Mouse (Mus musculus): ENCODE measurements at regions not wholly inside any gene's neighbourhood (a gene's known extent, or its start where the extent isn't known, plus 50 kb on each side); places are given as distances from the start of the nearest gene placed in this dataset.

- Histone ChIP-seq H3K4me3 (no peak overlapping the region), H3K27me3 (replicated peaks) (no peaks in the 10 kb centered on the region), H3K27ac (no peak overlapping the region), H3K9me3 (no peaks in the 10 kb centered on the region), H3K36me3 (no peaks in the 10 kb centered on the region), H3K4me2 (replicated peaks) (no peak overlapping the region), H3K4me1 (no peaks in the 10 kb centered on the region), H3K9ac (no peak overlapping the region)
- 86% methylated on average over 3 of the region's 3 CpGs for WGBS
- ATAC-seq (ENCODE audit: low FRiP score, low read depth), result no peak
Measured at GRCm38 (mm10) chr10:9087171-9087570, 201.3 kb upstream of the Sash1 start.

- Histone ChIP-seq H3K9ac (no peak overlapping the region), H3K9me3 (no peaks in the 10 kb centered on the region), H3K4me3 (no peak overlapping the region), H3K27me3 (replicated peaks) (no peaks in the 10 kb centered on the region), H3K4me2 (replicated peaks) (no peak overlapping the region), H3K27ac (no peak overlapping the region), H3K36me3 (no peaks in the 10 kb centered on the region), H3K4me1 (no peaks in the 10 kb centered on the region)
- no peak for ATAC-seq (ENCODE audit: low FRiP score, low read depth)
- WGBS, result 83% methylated on average over 2 of the region's 2 CpGs
Measured at GRCm38 (mm10) chr10:9086666-9087065, 200.8 kb upstream of the Sash1 start.

- Histone ChIP-seq H3K4me1 (no peaks in the 10 kb centered on the region), H3K27me3 (replicated peaks) (no peaks in the 10 kb centered on the region), H3K36me3 (no peaks in the 10 kb centered on the region), H3K4me3 (no peak overlapping the region), H3K4me2 (replicated peaks) (no peak overlapping the region), H3K9me3 (no peaks in the 10 kb centered on the region), H3K9ac (no peak overlapping the region), H3K27ac (no peak overlapping the region)
- 51% methylated on average over 7 of the region's 7 CpGs for WGBS
- ATAC-seq (ENCODE audit: low FRiP score, low read depth), result no peak
Measured at GRCm38 (mm10) chr10:9085441-9085840, 199.6 kb upstream of the Sash1 start.

- WGBS, result 89% methylated on average over 2 of the region's 2 CpGs
- no peak overlapping the region for H3K27ac ChIP-seq
- ATAC-seq (ENCODE audit: low FRiP score, low read depth), result no peak
Measured at GRCm38 (mm10) chr10:9074916-9075315, 189.0 kb upstream of the Sash1 start.

GRCm38 (mm10) chr10:9071630-9072029, 185.8 kb upstream of the Sash1 start:
- no peak overlapping the region for H3K4me3 ChIP-seq
- no peak overlapping the region for H3K27ac ChIP-seq
- no peaks in the 10 kb centered on the region for H3K4me1 ChIP-seq
- H3K9ac ChIP-seq, result no peak overlapping the region
- no peaks in the 10 kb centered on the region for H3K27me3 ChIP-seq (replicated peaks)
- H3K36me3 ChIP-seq, result no peaks in the 10 kb centered on the region
- H3K4me2 ChIP-seq (replicated peaks), result no peak overlapping the region
- ATAC-seq (ENCODE audit: low FRiP score, low read depth), result no peak
- WGBS, result 25% methylated on average over 5 of the region's 5 CpGs
- no peaks in the 10 kb centered on the region for H3K9me3 ChIP-seq

More at GRCm38 (mm10) chr10:9074916-9075315, 189.0 kb upstream of the Sash1 start:
- no peaks in the 10 kb centered on the region for H3K27me3 ChIP-seq (replicated peaks)
- no peaks in the 10 kb centered on the region for H3K9me3 ChIP-seq
- H3K4me3 ChIP-seq, result no peak overlapping the region
- H3K4me1 ChIP-seq, result no peaks in the 10 kb centered on the region
- H3K36me3 ChIP-seq, result no peaks in the 10 kb centered on the region
- H3K9ac ChIP-seq, result no peak overlapping the region
- H3K4me2 ChIP-seq (replicated peaks), result no peak overlapping the region

DNA sequence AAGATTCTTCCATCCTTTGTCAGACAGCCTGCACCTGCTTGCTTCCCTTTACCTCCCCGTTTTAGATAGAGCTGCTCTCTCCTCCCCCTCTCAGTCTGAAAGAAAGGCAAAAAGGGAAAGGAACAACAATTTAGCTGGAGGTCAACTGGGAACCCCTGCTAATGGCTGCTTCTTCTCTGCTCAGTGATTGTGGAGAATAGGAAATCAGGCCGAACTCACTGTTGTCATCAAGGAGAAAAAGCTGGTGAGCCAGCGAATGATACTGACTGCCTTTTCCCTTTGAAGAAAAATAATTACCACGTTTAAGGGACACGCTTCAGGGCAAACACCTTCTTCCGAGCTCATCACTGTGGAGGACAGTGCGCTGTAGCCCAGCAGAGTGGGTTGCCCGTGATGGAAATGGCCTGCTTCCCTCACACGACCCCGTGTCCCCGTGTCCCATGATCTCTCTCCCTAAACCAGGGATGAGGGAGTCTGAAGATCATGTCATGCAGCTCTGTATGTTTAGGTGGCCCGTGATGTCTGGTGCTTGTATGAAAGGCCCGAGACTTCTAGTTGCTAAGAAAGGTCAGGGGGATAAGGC, 183.8 kb upstream of the Sash1 start:
- H3K27me3 ChIP-seq (replicated peaks), result no peaks in the 10 kb centered on the region
- ATAC-seq (ENCODE audit: low FRiP score, low read depth), result no peak
- no peak overlapping the region for H3K9ac ChIP-seq
- no peak overlapping the region for H3K4me2 ChIP-seq (replicated peaks)
- no peaks in the 10 kb centered on the region for H3K9me3 ChIP-seq
- H3K36me3 ChIP-seq, result no peaks in the 10 kb centered on the region
- WGBS, result 77% methylated on average over 13 of the region's 13 CpGs
- H3K4me3 ChIP-seq, result no peak overlapping the region
- H3K4me1 ChIP-seq, result no peaks in the 10 kb centered on the region
- no peak overlapping the region for H3K27ac ChIP-seq

GRCm38 (mm10) chr10:9066566-9066965, 180.7 kb upstream of the Sash1 start:
- Histone ChIP-seq H3K9me3 (no peaks in the 10 kb centered on the region), H3K36me3 (no peaks in the 10 kb centered on the region), H3K4me1 (no peaks in the 10 kb centered on the region), H3K4me2 (replicated peaks) (no peak overlapping the region), H3K9ac (no peak overlapping the region), H3K4me3 (no peak overlapping the region), H3K27ac (no peak overlapping the region), H3K27me3 (replicated peaks) (no peaks in the 10 kb centered on the region)
- ATAC-seq (ENCODE audit: low FRiP score, low read depth), result no peak
- 84% methylated on average over 3 of the region's 3 CpGs for WGBS

GRCm38 (mm10) chr10:9061979-9062378, 176.1 kb upstream of the Sash1 start:
- Histone ChIP-seq H3K27me3 (replicated peaks) (no peaks in the 10 kb centered on the region), H3K4me3 (no peak overlapping the region), H3K4me1 (no peaks in the 10 kb centered on the region), H3K36me3 (no peaks in the 10 kb centered on the region), H3K27ac (no peak overlapping the region), H3K9ac (no peak overlapping the region), H3K4me2 (replicated peaks) (no peak overlapping the region), H3K9me3 (no peaks in the 10 kb centered on the region)
- no peak for ATAC-seq (ENCODE audit: low FRiP score, low read depth)
- WGBS, result 84% methylated on average over 3 of the region's 3 CpGs

DNA sequence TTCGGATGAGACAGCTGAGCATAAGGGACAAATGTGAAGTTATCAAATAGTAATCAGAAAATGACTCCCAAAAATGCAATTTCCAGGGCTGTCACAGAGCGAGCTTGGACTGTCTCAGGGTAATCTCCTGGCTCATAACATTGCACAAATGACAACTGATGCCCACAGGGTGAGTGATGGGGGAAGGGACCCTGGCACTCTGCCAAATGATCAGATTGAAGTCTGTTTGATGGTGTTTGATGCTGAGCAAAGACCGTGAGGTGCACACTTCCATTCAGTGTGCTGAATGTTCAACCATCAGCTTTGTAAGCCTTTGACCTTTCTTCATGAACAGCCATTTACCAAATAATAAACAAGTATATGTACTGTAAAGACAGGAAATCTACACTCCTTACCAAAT, 169.4 kb upstream of the Sash1 start:
- Histone ChIP-seq H3K4me3 (no peak overlapping the region), H3K9me3 (no peaks in the 10 kb centered on the region), H3K4me1 (no peaks in the 10 kb centered on the region), H3K27me3 (replicated peaks) (no peaks in the 10 kb centered on the region), H3K4me2 (replicated peaks) (no peak overlapping the region), H3K36me3 (no peaks in the 10 kb centered on the region), H3K27ac (no peak overlapping the region), H3K9ac (no peak overlapping the region)
- no peak for ATAC-seq (ENCODE audit: low FRiP score, low read depth)
- WGBS, result 69% methylated on average over 3 of the region's 3 CpGs

DNA sequence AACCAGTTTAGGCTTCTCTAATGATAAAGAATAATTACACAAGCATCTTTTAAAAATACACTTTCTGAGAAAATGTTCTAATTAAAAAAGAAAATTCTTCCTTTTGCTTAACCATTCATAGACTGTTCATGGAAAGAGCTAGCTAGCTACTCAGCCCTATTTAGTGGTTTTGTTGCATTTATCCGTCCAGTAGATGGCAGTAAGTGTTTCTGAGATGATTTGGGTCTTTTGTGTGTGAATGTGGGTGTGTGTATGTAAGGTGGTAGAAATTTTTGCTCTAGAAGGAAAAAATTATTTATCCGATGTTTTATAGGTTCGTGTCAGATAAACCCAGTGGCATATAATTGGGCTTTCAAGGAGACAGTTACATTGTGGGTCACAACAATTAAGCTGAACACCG, 167.5 kb upstream of the Sash1 start:
- Histone ChIP-seq H3K4me3 (no peak overlapping the region), H3K9me3 (no peaks in the 10 kb centered on the region), H3K27ac (no peak overlapping the region), H3K27me3 (replicated peaks) (no peaks in the 10 kb centered on the region), H3K36me3 (no peaks in the 10 kb centered on the region), H3K4me2 (replicated peaks) (no peak overlapping the region), H3K4me1 (no peaks in the 10 kb centered on the region), H3K9ac (no peak overlapping the region)
- ATAC-seq (ENCODE audit: low FRiP score, low read depth), result no peak
- 53% methylated on average over 4 of the region's 4 CpGs for WGBS

GRCm38 (mm10) chr10:9047341-9047740, 161.5 kb upstream of the Sash1 start:
- ATAC-seq (ENCODE audit: low FRiP score, low read depth), result no peak
- Histone ChIP-seq H3K27me3 (replicated peaks) (no peaks in the 10 kb centered on the region), H3K27ac (no peak overlapping the region), H3K36me3 (no peaks in the 10 kb centered on the region), H3K4me1 (no peaks in the 10 kb centered on the region), H3K4me2 (replicated peaks) (no peak overlapping the region), H3K9me3 (no peaks in the 10 kb centered on the region), H3K4me3 (no peak overlapping the region), H3K9ac (no peak overlapping the region)
- 77% methylated on average over 4 of the region's 4 CpGs for WGBS

- no peak overlapping the region for H3K4me3 ChIP-seq
- no peak overlapping the region for H3K27ac ChIP-seq
- no peaks in the 10 kb centered on the region for H3K4me1 ChIP-seq
- no peak overlapping the region for H3K9ac ChIP-seq
- no peaks in the 10 kb centered on the region for H3K36me3 ChIP-seq
- H3K27me3 ChIP-seq (replicated peaks), result no peaks in the 10 kb centered on the region
- ATAC-seq (ENCODE audit: low FRiP score, low read depth), result no peak
- WGBS, result 90% methylated on average over 9 of the region's 9 CpGs
- no peak overlapping the region for H3K4me2 ChIP-seq (replicated peaks)
- H3K9me3 ChIP-seq, result no peaks in the 10 kb centered on the region
Measured at GRCm38 (mm10) chr10:9044746-9045370, 159.0 kb upstream of the Sash1 start.

DNA sequence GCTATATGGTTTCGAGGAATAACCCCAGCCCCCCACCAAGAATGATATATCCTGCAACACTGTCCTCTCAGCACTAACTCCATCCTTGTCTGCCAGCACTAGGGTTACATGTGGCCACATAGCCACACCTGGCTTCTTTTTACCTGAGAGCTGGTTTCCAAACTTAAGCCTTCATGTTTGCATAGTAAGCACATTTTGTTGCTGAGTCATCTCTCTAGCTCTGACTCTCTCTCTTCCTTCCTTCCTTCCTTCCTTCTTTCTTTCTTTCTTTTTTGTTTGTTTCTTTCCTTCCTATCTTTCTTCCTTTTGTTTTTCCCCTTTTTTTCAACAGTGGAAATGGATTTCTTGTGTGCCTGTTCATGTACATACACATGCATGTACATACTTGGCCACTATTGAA, 157.6 kb upstream of the Sash1 start:
- 88% methylated on average over 1 of the region's 1 CpGs for WGBS
- Histone ChIP-seq H3K9me3 (no peaks in the 10 kb centered on the region), H3K4me3 (no peak overlapping the region), H3K27ac (no peak overlapping the region), H3K9ac (no peak overlapping the region), H3K27me3 (replicated peaks) (no peaks in the 10 kb centered on the region), H3K4me2 (replicated peaks) (no peak overlapping the region), H3K36me3 (no peaks in the 10 kb centered on the region), H3K4me1 (no peaks in the 10 kb centered on the region)
- ATAC-seq (ENCODE audit: low FRiP score, low read depth), result no peak
